Mouse (Mus musculus) MEL (cell line): ENCODE data around the gene Cacna1g.
A peak's percentile ranks its signal among the peaks of the same experiment; 100 is the strongest.

Source experiments
- CHD1 ChIP-seq: IDR thresholded peaks from 2 replicates; pipeline ENCODE4 v1.6.1; 2012; ENCODE audit warnings: low read depth, mild to moderate bottlenecking, inconsistent platforms, low read length, improper control_type of control experiment
- CTCF ChIP-seq, 3 experiments: IDR thresholded peaks in 2 of 3; conservative IDR thresholded peaks in 1 of 3; 2 replicates each; pipeline ENCODE4 v1.5.1; 2011 to 2012; ENCODE audit warnings: low read length in 3 of 3, low read depth in 2 of 3, mild to moderate bottlenecking in 2 of 3, improper control_type of control experiment in 1 of 3, inconsistent platforms in 1 of 3, mixed read lengths in 1 of 3, moderate library complexity in 1 of 3; ENCODE audit not compliant: control insufficient read depth in 1 of 3, insufficient read depth in 1 of 3, poor library complexity in 1 of 3, severe bottlenecking in 1 of 3
- GATA1 ChIP-seq: IDR thresholded peaks from 2 replicates; pipeline ENCODE4 v1.6.1; 2011; ENCODE audit warnings: low read depth, low read length, improper control_type of control experiment
- MXI1 ChIP-seq: IDR thresholded peaks from 2 replicates; pipeline ENCODE4 v1.6.1; 2011; ENCODE audit warnings: mild to moderate bottlenecking, low read depth, low read length, improper control_type of control experiment
- POLR2A ChIP-seq, 2 experiments: IDR thresholded peaks; 2 replicates each; pipeline ENCODE4 v1.6.1; 2011 to 2012; ENCODE audit warnings: low read length in 2 of 2, mild to moderate bottlenecking in 2 of 2, control low read depth in 1 of 2, improper control_type of control experiment in 1 of 2, low read depth in 1 of 2, moderate library complexity in 1 of 2; ENCODE audit not compliant: control insufficient read depth in 1 of 2, insufficient read depth in 1 of 2, poor library complexity in 1 of 2
- RAD21 ChIP-seq: IDR thresholded peaks from 2 replicates; pipeline ENCODE4 v1.6.1; 2011; ENCODE audit warnings: mild to moderate bottlenecking, low read depth, low read length, improper control_type of control experiment
- RCOR1 ChIP-seq: IDR thresholded peaks from 2 replicates; pipeline ENCODE4 v1.6.1; 2012; ENCODE audit warnings: low read depth, mild to moderate bottlenecking, inconsistent platforms, low read length, improper control_type of control experiment
- SIN3A ChIP-seq: IDR thresholded peaks from 2 replicates; pipeline ENCODE4 v1.6.1; 2012; ENCODE audit warnings: low read length, improper control_type of control experiment, inconsistent platforms
- TAL1 ChIP-seq: IDR thresholded peaks from 2 replicates; pipeline ENCODE4 v1.6.1; 2012; ENCODE audit warnings: mild to moderate bottlenecking, inconsistent platforms, low read length, moderate library complexity, mixed read lengths
- TBP ChIP-seq: IDR thresholded peaks from 2 replicates; pipeline ENCODE4 v1.8.0; 2011; ENCODE audit warnings: low read depth, low read length, improper control_type of control experiment
- UBTF ChIP-seq: IDR thresholded peaks from 2 replicates; pipeline ENCODE4 v1.6.1; 2012; ENCODE audit warnings: low read depth, mild to moderate bottlenecking, inconsistent platforms, low read length, improper control_type of control experiment, moderate library complexity, borderline replicate concordance; ENCODE audit not compliant: insufficient read depth
- USF1 ChIP-seq: IDR thresholded peaks from 2 replicates; pipeline ENCODE4 v1.6.1; 2014; ENCODE audit warnings: low read depth, mild to moderate bottlenecking, inconsistent platforms, low read length, improper control_type of control experiment, moderate library complexity
- USF2 ChIP-seq, 2 experiments: IDR thresholded peaks; 2 replicates each; pipeline ENCODE4 v1.6.1; 2011 to 2012; ENCODE audit warnings: improper control_type of control experiment in 2 of 2, low read length in 2 of 2, borderline replicate concordance in 1 of 2, inconsistent platforms in 1 of 2, low read depth in 1 of 2, mild to moderate bottlenecking in 1 of 2; ENCODE audit not compliant: insufficient read depth in 1 of 2
- ZMIZ1 ChIP-seq: IDR thresholded peaks from 2 replicates; pipeline ENCODE4 v1.6.1; 2012; ENCODE audit warnings: low read depth, mild to moderate bottlenecking, inconsistent platforms, low read length, improper control_type of control experiment, moderate library complexity

DNA sequence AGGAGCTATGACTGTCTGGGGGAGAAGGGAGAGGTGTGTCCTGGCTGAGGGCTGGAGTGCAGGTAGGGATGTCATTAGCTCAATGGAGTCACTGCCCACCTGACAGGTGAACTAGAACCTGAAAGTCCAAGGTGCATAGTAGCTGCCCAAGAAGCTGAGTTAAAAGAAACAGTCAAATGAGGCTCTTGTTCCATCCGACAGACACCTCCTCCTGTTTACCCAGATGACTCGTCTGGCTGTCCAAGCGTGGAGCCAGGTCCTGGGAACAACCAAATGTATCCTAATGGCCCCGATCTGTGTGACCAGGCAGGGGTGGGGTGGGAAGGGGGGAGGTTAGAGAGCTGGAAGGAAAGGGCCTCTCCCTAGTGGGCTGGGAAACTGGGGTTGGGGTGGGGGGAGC, 28.7 kb downstream of the Cacna1g start:
- TF ChIP-seq MXI1 (no peak), CTCF (IDR thresholded peaks at IDR 0.05 in 2 of 3, conservative IDR thresholded peaks at IDR 0.05 in 1 of 3; ENCODE audit: control insufficient read depth in 1 of 3, insufficient read depth in 1 of 3, low read depth in 2 of 3, low read length in 3 of 3, poor library complexity in 1 of 3, severe bottlenecking in 1 of 3) (no peak), POLR2A (IDR thresholded peaks at IDR 0.05; ENCODE audit: control insufficient read depth in 1 of 2, insufficient read depth in 1 of 2, low read depth in 1 of 2, low read length in 2 of 2, poor library complexity in 1 of 2) (0 out of 4 replicates have a peak, but pooled peaks of 1 of the 2 experiments have one; percentile 20), ZMIZ1 (no peak), UBTF (no peak), GATA1 (no peak), TAL1 (no peak), CHD1 (no peak), USF2 (IDR thresholded peaks at IDR 0.05; ENCODE audit: borderline replicate concordance in 1 of 2, insufficient read depth in 1 of 2, low read depth in 1 of 2, low read length in 2 of 2) (no peak), RCOR1 (no peak), RAD21 (no peak), TBP (no peak), SIN3A (no peak), USF1 (no peak)
